Mouse (Mus musculus) liver, embryonic 11.5 days (tissue): ENCODE data around the gene Tlcd2. TPM values are rescaled to one million over a fixed set of nuclear protein-coding genes. Genes with fewer than 3 reads are reported as not detected.

Experiments
- ATAC-seq: fragments of 200-750 bp; cut with Nextera tagmentation; replicated peaks from 2 replicates; pipeline ENCODE4 v1.8.0; 2017; ENCODE audit warnings: moderate number of reproducible peaks, mild to moderate bottlenecking, moderate TSS enrichment, moderate library complexity; ENCODE audit not compliant: low FRiP score
- DNase-seq: peaks from one replicate; pipeline ENCODE4 v3.0.0-alpha.2; 2017; ENCODE audit warnings: low spot score
- H3K27ac ChIP-seq: fragments of 300-500 bp; sonication (generic); 2 replicates; pipeline ENCODE4 v1.5.1; 2014; ENCODE audit warnings: mild to moderate bottlenecking, low read depth, low read length, control low read depth
- H3K27me3 ChIP-seq: fragments of 300-500 bp; sonication (generic); replicated peaks from 2 replicates; pipeline ENCODE4 v1.6.1; 2014; ENCODE audit warnings: low read length, mixed read lengths; ENCODE audit not compliant: control insufficient read depth, insufficient read depth
- H3K36me3 ChIP-seq: fragments of 300-500 bp; sonication (generic); 2 replicates; pipeline ENCODE4 v1.6.1; 2014; ENCODE audit warnings: mild to moderate bottlenecking, low read length, moderate library complexity, mixed read lengths; ENCODE audit not compliant: control insufficient read depth, insufficient read depth
- H3K4me1 ChIP-seq: fragments of 300-500 bp; sonication (generic); replicated peaks from 2 replicates; pipeline ENCODE4 v1.6.1; 2014; ENCODE audit warnings: low read length, mixed read lengths; ENCODE audit not compliant: control insufficient read depth, insufficient read depth
- H3K4me2 ChIP-seq: fragments of 300-500 bp; sonication (generic); 2 replicates; pipeline ENCODE4 v1.6.1; 2014; ENCODE audit warnings: mild to moderate bottlenecking, control low read depth, moderate library complexity
- H3K4me3 ChIP-seq: fragments of 300-500 bp; sonication (generic); 2 replicates; pipeline ENCODE4 v1.5.1; 2014; ENCODE audit warnings: low read depth, low read length, control low read depth
- H3K9ac ChIP-seq: fragments of 300-500 bp; sonication (generic); 2 replicates; pipeline ENCODE4 v1.6.1; 2014; ENCODE audit warnings: low read depth, low read length, control low read depth
- H3K9me3 ChIP-seq: fragments of 300-500 bp; sonication (generic); 2 replicates; pipeline ENCODE4 v1.6.1; 2016; ENCODE audit warnings: low read length, inconsistent platforms, mixed read lengths; ENCODE audit not compliant: control insufficient read depth
- WGBS: fragments of 180-500 bp; shearing (Covaris S2); extraction: QIAGEN DNeasy Blood & Tissue Kit; methylation state at CpG from one replicate; pipeline ENCODE4 v1.1.7; 2014; 5-methylcytosine and 5-hydroxymethylcytosine counted together
- polyA plus RNA-seq: library from polyadenylated mRNA; unstranded; fragments of >200 nt; fragmentation: Nextera tagmentation; extraction: Ambion mirVana; gene quantifications from 2 replicates; pipeline ENCODE4 v1.2.1, GENCODE M21; 2014

Gene Tlcd2
- polyA plus RNA-seq, 1 experiment from 2014 or later = 33.0 TPM

GRCm38 (mm10) chr11:75465051-75465450 is 3.5 kb downstream of the Tlcd2 start:
- ATAC-seq (no peak), DNase-seq (peak; percentile 30)
- peaks cover 18% of the 10 kb centered on the region for H3K36me3 ChIP-seq
- H3K9ac ChIP-seq = no peak overlapping the region
- no peaks in the 10 kb centered on the region for H3K27me3 ChIP-seq
- H3K27ac ChIP-seq = no peak overlapping the region
- no peaks in the 10 kb centered on the region; the same call in 1 of the 2 replicates for H3K9me3 ChIP-seq
- no peak overlapping the region for H3K4me2 ChIP-seq
- H3K4me3 ChIP-seq = no peak overlapping the region
- WGBS = 88% methylated on average over 6 of the region's 6 CpGs
- peaks cover 30% of the 10 kb centered on the region for H3K4me1 ChIP-seq

DNA sequence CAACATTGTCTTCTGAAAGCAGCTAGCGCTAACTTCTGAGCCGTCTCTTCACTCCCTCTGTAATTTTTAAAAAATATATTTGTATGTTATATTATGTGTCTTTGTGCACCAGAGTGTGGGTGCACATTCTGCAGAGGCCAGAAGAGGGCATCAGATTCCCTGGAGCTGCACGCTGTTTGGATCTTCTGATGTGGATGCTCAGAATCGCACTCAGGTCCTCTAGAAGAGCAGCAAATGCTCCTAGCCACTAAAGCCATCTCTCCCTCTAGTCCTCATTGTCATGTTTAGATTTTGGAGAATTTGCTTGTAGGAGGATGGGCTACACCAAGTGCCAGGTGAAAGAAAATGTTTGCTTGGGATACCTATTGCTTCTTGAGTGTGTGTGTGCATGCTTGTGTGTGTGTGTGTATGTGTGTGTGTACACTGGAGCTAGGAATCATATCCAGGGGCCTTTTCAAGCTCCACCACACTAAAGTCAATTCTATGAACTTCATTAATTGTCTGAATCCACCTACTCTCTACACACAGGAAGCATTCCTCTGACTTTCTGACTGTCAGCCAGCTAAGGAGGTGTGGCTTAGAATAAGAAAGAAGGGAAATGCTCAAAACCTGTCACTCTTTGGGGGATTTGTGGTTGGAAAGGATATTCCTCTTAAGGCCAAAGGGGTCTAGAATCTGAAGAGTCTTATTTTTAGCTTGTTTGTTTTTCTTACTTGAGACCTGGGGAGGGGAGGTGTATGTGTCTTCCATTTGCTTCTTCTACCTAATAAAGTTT is 5.4 kb downstream of the Tlcd2 start:
- ATAC-seq (no peak), DNase-seq (peak; percentile 27)
- Histone ChIP-seq H3K36me3 (peaks cover 18% of the 10 kb centered on the region), H3K27me3 (no peaks in the 10 kb centered on the region), H3K9ac (no peak overlapping the region), H3K9me3 (no peaks in the 10 kb centered on the region; the same call in 1 of the 2 replicates), H3K4me2 (peak overlapping the region; percentile 67), H3K4me3 (no peak overlapping the region; the same call in 1 of the 2 replicates), H3K27ac (0 out of 2 replicates have a peak overlapping the region, but pooled peaks have one; percentile 8), H3K4me1 (peaks cover 29% of the 10 kb centered on the region)
- WGBS = 97% methylated on average over 4 of the region's 4 CpGs

DNA sequence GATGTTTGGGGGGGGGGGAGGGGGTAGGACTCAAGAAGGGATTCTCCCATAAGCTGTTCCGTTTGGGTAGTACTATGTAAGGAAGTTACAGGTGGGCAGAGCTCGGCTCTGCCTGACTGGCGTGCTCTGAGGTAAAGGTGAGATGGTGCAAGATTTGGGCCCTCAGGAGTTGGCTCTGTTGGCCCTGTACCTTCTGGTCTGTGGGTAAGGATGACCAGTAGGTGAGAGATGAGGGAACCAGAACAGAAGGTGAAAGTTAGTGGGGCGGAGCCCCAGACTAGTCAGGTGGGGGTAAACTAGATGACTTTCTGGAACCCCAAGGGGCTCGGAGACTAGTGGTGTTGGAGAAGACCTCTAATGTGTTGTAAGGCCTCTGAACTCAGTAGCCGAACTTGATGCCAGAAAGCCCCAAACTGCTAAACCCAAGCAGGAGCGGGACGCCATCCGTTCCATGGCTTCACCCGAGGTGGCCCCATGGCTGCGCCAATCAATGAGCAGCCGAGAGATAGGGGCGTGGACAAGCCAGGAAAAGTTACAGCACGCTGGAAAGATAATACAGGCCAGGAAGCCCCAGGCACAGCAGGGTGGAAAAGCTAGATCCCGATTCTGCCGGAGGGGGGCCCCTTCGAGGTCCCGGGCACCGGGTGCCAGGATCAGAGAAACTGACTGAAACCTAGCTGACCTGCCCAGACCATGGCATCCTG is 6.1 kb downstream of the Tlcd2 start:
- Histone ChIP-seq H3K4me3 (peak overlapping the region; percentile 44), H3K36me3 (peaks cover 18% of the 10 kb centered on the region), H3K4me2 (peak overlapping the region; percentile 67), H3K9me3 (no peaks in the 10 kb centered on the region; the same call in 1 of the 2 replicates), H3K4me1 (peaks cover 25% of the 10 kb centered on the region), H3K27me3 (no peaks in the 10 kb centered on the region), H3K27ac (0 out of 2 replicates have a peak overlapping the region, but pooled peaks have one; percentile 8), H3K9ac (peak overlapping the region; percentile 47)
- ATAC-seq = peak; percentile 81
- 14% methylated on average over 19 of the region's 19 CpGs for WGBS
- peak; percentile 68 for DNase-seq

- no peak for DNase-seq
- no peak; the same call in 1 of the 2 replicates for ATAC-seq
- Histone ChIP-seq H3K4me1 (peaks cover 18% of the 10 kb centered on the region), H3K27me3 (no peaks in the 10 kb centered on the region), H3K4me3 (peak overlapping the region; percentile 44), H3K9me3 (no peaks in the 10 kb centered on the region; the same call in 1 of the 2 replicates), H3K27ac (no peak overlapping the region), H3K36me3 (peaks cover 18% of the 10 kb centered on the region), H3K9ac (peak overlapping the region; percentile 47; the same call in 1 of the 2 replicates), H3K4me2 (peak overlapping the region; percentile 67)
- 58% methylated on average over 7 of the region's 7 CpGs for WGBS
These were observed 6.9 kb downstream of the Tlcd2 start for GRCm38 (mm10) chr11:75468410-75468809.

- H3K9ac ChIP-seq = no peak overlapping the region
- peaks cover 18% of the 10 kb centered on the region for H3K36me3 ChIP-seq
- H3K4me1 ChIP-seq = peaks cover 14% of the 10 kb centered on the region
- H3K4me3 ChIP-seq = no peak overlapping the region
- no peak overlapping the region for H3K4me2 ChIP-seq
- H3K9me3 ChIP-seq = no peaks in the 10 kb centered on the region; the same call in 1 of the 2 replicates
- no peak for ATAC-seq
- 92% methylated on average over 4 of the region's 4 CpGs for WGBS
- H3K27ac ChIP-seq = no peak overlapping the region
- H3K27me3 ChIP-seq = no peaks in the 10 kb centered on the region
- DNase-seq = no peak
These were observed 7.7 kb downstream of the Tlcd2 start for GRCm38 (mm10) chr11:75469261-75469660.

- H3K4me3 ChIP-seq = no peak overlapping the region
- peaks cover 6% of the 10 kb centered on the region; the same call in 1 of the 2 replicates for H3K36me3 ChIP-seq
- H3K9ac ChIP-seq = no peak overlapping the region
- no peaks in the 10 kb centered on the region for H3K27me3 ChIP-seq
- H3K9me3 ChIP-seq = no peaks in the 10 kb centered on the region; the same call in 1 of the 2 replicates
- H3K4me2 ChIP-seq = no peak overlapping the region
- H3K27ac ChIP-seq = no peak overlapping the region
- peaks cover 14% of the 10 kb centered on the region for H3K4me1 ChIP-seq
- DNase-seq (no peak), ATAC-seq (no peak)
- 93% methylated on average over 3 of the region's 3 CpGs for WGBS
These were observed 9.2 kb downstream of the Tlcd2 start for GRCm38 (mm10) chr11:75470675-75471074.

DNA sequence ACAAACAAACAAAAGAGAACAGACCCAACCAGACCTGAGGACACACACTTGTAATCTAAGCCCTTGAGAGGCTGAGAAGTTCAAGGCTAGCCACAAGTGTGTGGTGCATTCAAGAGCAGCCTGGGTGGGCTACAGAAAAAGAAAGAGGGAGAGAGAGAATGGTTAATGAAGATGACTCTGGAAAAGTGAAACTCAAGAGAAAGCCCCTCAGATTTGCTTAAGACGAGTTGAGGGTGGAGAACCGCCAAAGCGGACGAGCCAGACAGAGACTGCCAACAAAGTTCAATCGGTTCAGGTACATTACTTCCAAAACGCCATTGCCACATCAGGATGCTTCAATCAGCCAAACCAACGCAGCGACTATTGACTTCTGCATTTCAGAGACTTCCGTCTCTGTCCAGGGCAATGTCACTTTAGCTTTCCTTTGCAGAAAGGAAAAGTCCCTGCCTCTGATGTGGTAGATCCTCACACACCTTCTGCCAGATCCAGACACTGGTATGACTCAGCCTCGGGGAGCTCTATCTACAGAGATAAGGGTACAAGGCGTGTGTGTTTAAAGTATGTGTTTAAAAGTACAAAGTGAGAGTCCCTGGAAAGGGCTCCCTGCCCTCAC is 11.1 kb downstream of the Tlcd2 start:
- 57% methylated on average over 11 of the region's 11 CpGs for WGBS
- peak overlapping the region; percentile 2; the same call in 1 of the 2 replicates for H3K4me2 ChIP-seq
- H3K4me1 ChIP-seq = peaks cover 11% of the 10 kb centered on the region
- ATAC-seq (no peak; the same call in 1 of the 2 replicates), DNase-seq (peak; percentile 29)
- no peak overlapping the region for H3K9ac ChIP-seq
- no peak overlapping the region for H3K27ac ChIP-seq
- no peak overlapping the region for H3K4me3 ChIP-seq
- no peaks in the 10 kb centered on the region for H3K27me3 ChIP-seq
- H3K36me3 ChIP-seq = no peaks in the 10 kb centered on the region
- no peaks in the 10 kb centered on the region for H3K9me3 ChIP-seq

GRCm38 (mm10) chr11:75473376-75473775 is 11.9 kb downstream of the Tlcd2 start:
- Histone ChIP-seq H3K36me3 (no peaks in the 10 kb centered on the region), H3K27me3 (no peaks in the 10 kb centered on the region), H3K9me3 (no peaks in the 10 kb centered on the region), H3K9ac (no peak overlapping the region), H3K4me3 (no peak overlapping the region), H3K4me2 (no peak overlapping the region), H3K27ac (no peak overlapping the region), H3K4me1 (peaks cover 8% of the 10 kb centered on the region; the same call in 1 of the 2 replicates)
- 67% methylated on average over 7 of the region's 7 CpGs for WGBS
- peak; percentile 31 for DNase-seq
- no peak for ATAC-seq
